Mouse (Mus musculus): ENCODE measurements around the gene Ccdc24. TPM values are rescaled to one million over a fixed set of nuclear protein-coding genes. Genes with fewer than 3 reads are reported as not detected.

The Ccdc24 gene
- 3.5 TPM for polyA plus RNA-seq (2014; fragmentation: Illumina TruSeq; extraction: RNeasy Lipid Tissue Mini Kit (QIAGEN cat#74804); ENCODE audit: low read depth, low replicate concordance)

GRCm38 (mm10) chr4:117872471-117872886 is at the start of gene Ccdc24:
TSS of gene Ccdc24 (minus strand) at chr4:117872557.

GRCm38 (mm10) chr4:117914591-117915442 is 42.5 kb upstream of the Ccdc24 start, which contains the start of gene Ipo13:
TSS of gene Ipo13 (minus strand) at chr4:117914999.

GRCm38 (mm10) chr4:117891738-117892161 is 19.4 kb upstream of the Ccdc24 start, which contains the start of gene Dph2:
TSS of gene Dph2 (minus strand) at chr4:117892032.

GRCm38 (mm10) chr4:117887133-117887532 is 14.8 kb upstream of the Ccdc24 start, which contains the start of gene Atp6v0b:
TSS of gene Atp6v0b (minus strand) at chr4:117887333.

DNA sequence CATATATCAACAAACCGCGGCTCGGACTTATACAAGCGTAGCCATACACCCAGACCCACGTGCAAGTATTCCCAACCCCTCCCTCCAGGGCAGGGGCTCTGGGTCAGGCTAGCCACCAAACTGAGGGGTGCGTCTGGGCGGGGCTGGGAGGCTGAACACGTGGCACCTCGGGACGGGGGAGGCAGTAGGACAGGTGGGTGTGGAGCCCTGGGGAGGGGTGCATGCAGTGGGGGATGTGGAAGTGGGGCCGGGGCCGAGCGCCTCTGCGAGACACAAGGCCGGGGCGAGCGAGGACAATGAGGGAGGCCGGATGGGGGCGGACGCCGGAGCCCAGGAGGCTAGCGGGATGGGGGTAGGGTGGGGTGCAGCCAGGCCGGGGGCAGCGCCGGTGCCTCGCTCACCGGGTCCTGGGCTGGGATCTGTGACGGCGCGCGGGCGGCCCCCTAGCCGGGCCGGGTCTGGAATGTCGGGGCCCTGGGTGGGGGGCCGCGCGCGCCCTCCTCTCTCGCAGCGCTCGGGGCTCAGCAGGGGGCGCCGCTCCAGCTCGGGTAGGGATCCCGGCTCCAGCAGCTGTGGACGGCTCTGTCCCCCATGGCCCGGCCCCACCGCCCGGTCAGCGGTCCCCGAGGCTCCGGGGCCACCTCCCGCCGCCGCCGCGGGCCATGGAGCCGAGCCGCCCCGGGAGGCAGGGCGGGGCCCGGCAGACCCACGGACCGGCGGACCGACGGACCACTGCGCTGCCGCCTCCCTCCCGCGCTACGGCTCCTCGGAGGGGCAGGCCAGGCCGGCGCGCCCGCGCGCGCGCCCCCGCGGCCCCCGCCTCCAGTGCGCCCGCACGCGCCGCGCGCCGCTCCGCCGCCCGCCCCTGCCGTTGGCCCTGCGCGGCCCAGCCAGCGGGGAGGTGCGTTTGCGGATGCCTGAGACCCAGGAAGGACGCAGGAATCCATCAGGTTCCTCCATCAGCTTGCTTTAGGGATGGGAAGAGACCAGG is 10.6 kb upstream of the Ccdc24 start, which contains the start of gene B4galt2:
TSS of gene B4galt2 (minus strand) at position 787 of the 991 bp plus-strand sequence.

GRCm38 (mm10) chr4:117834457-117834844 is 37.9 kb downstream of the Ccdc24 start, which contains the start of gene Slc6a9:
TSS of gene Slc6a9 (plus strand) at chr4:117834506.

Other genes starting within 250 kb of the Ccdc24 start
- 20.5 TPM for gene Dmap1, start 190.3 kb downstream of the Ccdc24 start, polyA plus RNA-seq (2014; fragmentation: Illumina TruSeq; extraction: RNeasy Lipid Tissue Mini Kit (QIAGEN cat#74804); ENCODE audit: low read depth, low replicate concordance)
- gene Gm12845, start 148.1 kb downstream of the Ccdc24 start, polyA plus RNA-seq (2014; fragmentation: Illumina TruSeq; extraction: RNeasy Lipid Tissue Mini Kit (QIAGEN cat#74804); ENCODE audit: low read depth, low replicate concordance), result not detected
- 0.40 TPM for gene Klf17, start 106.9 kb downstream of the Ccdc24 start, polyA plus RNA-seq (2014; fragmentation: Illumina TruSeq; extraction: RNeasy Lipid Tissue Mini Kit (QIAGEN cat#74804); ENCODE audit: low read depth, low replicate concordance)
- gene Slc6a9, start 38.1 kb downstream of the Ccdc24 start, polyA plus RNA-seq (2014; fragmentation: Illumina TruSeq; extraction: RNeasy Lipid Tissue Mini Kit (QIAGEN cat#74804); ENCODE audit: low read depth, low replicate concordance), result 17.7 TPM
- gene B4galt2, start 10.9 kb upstream of the Ccdc24 start, polyA plus RNA-seq (2014; fragmentation: Illumina TruSeq; extraction: RNeasy Lipid Tissue Mini Kit (QIAGEN cat#74804); ENCODE audit: low read depth, low replicate concordance), result 6.9 TPM
- 177 TPM for gene Atp6v0b, start 14.8 kb upstream of the Ccdc24 start, polyA plus RNA-seq (2014; fragmentation: Illumina TruSeq; extraction: RNeasy Lipid Tissue Mini Kit (QIAGEN cat#74804); ENCODE audit: low read depth, low replicate concordance)
- gene Dph2, start 19.5 kb upstream of the Ccdc24 start, polyA plus RNA-seq (2014; fragmentation: Illumina TruSeq; extraction: RNeasy Lipid Tissue Mini Kit (QIAGEN cat#74804); ENCODE audit: low read depth, low replicate concordance), result 6.1 TPM
- 28.6 TPM for gene Ipo13, start 42.4 kb upstream of the Ccdc24 start, polyA plus RNA-seq (2014; fragmentation: Illumina TruSeq; extraction: RNeasy Lipid Tissue Mini Kit (QIAGEN cat#74804); ENCODE audit: low read depth, low replicate concordance)
- gene Artn, start 57.2 kb upstream of the Ccdc24 start, polyA plus RNA-seq (2014; fragmentation: Illumina TruSeq; extraction: RNeasy Lipid Tissue Mini Kit (QIAGEN cat#74804); ENCODE audit: low read depth, low replicate concordance), result 4.1 TPM